Mouse (Mus musculus): ENCODE measurements around the gene Psmb4.

DNA sequence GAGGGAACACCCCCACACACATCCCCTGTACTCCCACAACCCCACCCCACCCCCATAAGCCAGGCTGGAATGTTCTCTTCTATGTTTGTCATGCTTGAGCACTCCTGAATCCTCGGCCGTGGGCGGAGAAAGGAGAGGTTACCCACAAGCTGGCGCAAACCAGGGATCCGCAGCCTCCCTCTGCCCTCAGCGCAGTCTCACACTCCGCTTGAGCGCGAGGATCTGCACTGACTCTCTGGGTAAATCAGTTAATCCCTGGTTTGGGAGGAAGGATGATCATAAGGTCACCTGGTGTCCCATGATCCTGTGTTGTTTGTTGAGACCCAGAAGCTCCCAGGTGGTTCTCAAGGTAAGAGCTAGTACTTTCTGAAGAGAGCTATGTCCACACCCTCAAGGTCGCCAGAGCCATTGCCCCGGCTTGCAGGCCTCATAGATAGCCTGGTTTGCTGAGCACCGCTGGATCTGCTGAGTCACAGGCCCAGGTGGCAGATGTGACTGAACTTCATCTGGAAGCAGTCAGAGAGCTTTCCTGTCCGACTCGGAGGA, 31.1 kb upstream of the Psmb4 start:
- no peak for TF ChIP-seq POLR2A (IDR thresholded peaks at IDR 0.05; ENCODE audit: control insufficient read depth, low read depth, low read length)
- no peak for TF ChIP-seq CTCF (IDR thresholded peaks at IDR 0.05; ENCODE audit: control insufficient read depth, insufficient read depth, insufficient replicate concordance, low read depth, low read length)
